In genomic region chr6:71427996-71428725, GRCm38 (mm10) we compare ENCODE assay signal across 34 mouse cellular contexts. TPM values are rescaled to one million over a fixed set of nuclear protein-coding genes. Genes with fewer than 3 reads are reported as not detected.
DNase-seq lines count a peak whose midpoint lies in the region; ATAC-seq and TF ChIP-seq lines count a peak whose summit lies in the region.
"Had no signal": no experiment of that assay in that cellular context is flagged by ENCODE, and none has a peak within 500 bp of the region (broad histone marks: within the 10 kb centered on the region; RNA-seq: fewer than 3 reads in every experiment).

No protein-coding gene starts in this region.

- WGBS in kidney, adult 2 months: 70% methylated on average over 4 of the region's 4 CpGs
- 79% methylated on average over 4 of the region's 4 CpGs for WGBS in kidney, embryonic 15.5 days
- 89% methylated on average over 4 of the region's 4 CpGs for WGBS in hindbrain, embryonic 16.5 days
- WGBS in midbrain, embryonic 15.5 days: 93% methylated on average over 4 of the region's 4 CpGs

- no peak for TF ChIP-seq CTCF in kidney, adult 2 months (conservative IDR thresholded peaks at IDR 0.05; ENCODE audit: insufficient read depth, insufficient read length, low read depth, low read length)

- no peak overlapping the region for H3K4me2 ChIP-seq in kidney, embryonic 15.5 days
- H3K4me2 ChIP-seq in hindbrain, embryonic 16.5 days (ENCODE audit: low read length): no peak overlapping the region
- no peak overlapping the region for H3K4me2 ChIP-seq in midbrain, embryonic 15.5 days
- H3K4me2 ChIP-seq: embryonic facial prominence, embryonic 13.5 days; forebrain, embryonic 12.5 days; forebrain, embryonic 15.5 days; heart, embryonic 12.5 days; heart, embryonic 15.5 days; hindbrain, embryonic 13.5 days had no signal

- H3K9me3 ChIP-seq in kidney, embryonic 15.5 days (replicated peaks): no peaks in the 10 kb centered on the region
- H3K9me3 ChIP-seq in hindbrain, embryonic 16.5 days (ENCODE audit: control insufficient read depth, low read length): no peaks in the 10 kb centered on the region
- no peaks in the 10 kb centered on the region for H3K9me3 ChIP-seq in midbrain, embryonic 15.5 days
- H3K9me3 ChIP-seq: embryonic facial prominence, embryonic 10.5 days; embryonic facial prominence, embryonic 13.5 days; forebrain, embryonic 12.5 days; forebrain, embryonic 15.5 days; G1E; heart, embryonic 12.5 days; heart, embryonic 15.5 days; hindbrain, embryonic 10.5 days; hindbrain, embryonic 13.5 days had no signal

- H3K4me1 ChIP-seq in kidney, adult 2 months (ENCODE audit: control insufficient read depth, insufficient read depth, low read length): peaks cover 6% of the 10 kb centered on the region; the same call in 1 of the 2 replicates
- H3K4me1 ChIP-seq in kidney, embryonic 15.5 days: no peaks in the 10 kb centered on the region
- no peaks in the 10 kb centered on the region for H3K4me1 ChIP-seq in hindbrain, embryonic 16.5 days (ENCODE audit: control insufficient read depth, insufficient read depth, low read depth, low read length)
- no peaks in the 10 kb centered on the region for H3K4me1 ChIP-seq in midbrain, embryonic 15.5 days
- H3K4me1 ChIP-seq: forebrain, embryonic 12.5 days; forebrain, embryonic 15.5 days; heart, embryonic 12.5 days; heart, embryonic 15.5 days; hindbrain, embryonic 10.5 days had no signal

- no peak for DNase-seq in frontal cortex, postnatal 10 days (ENCODE audit: low spot score in 2 of 2)
- DNase-seq in kidney, adult 2 months: peak; percentile 29
- DNase-seq in 3T3-L1 (ENCODE audit: low read depth, low spot score): peak; percentile 27
- DNase-seq in brain, adult 2 months (ENCODE audit: low read depth, low spot score): peak; percentile 58
- DNase-seq: adrenal gland, postnatal 10 days; adrenal gland, postnatal 36 days; B cell, adult 2 months; cerebellum, adult 11-12 months; cerebellum, adult 8-10 months; cerebellum, postnatal 10 days; cerebellum, postnatal 36 days; embryo, embryonic 11 days; gastrocnemius, postnatal 25 days; heart, postnatal 10 days; heart, postnatal 36 days had no signal

- no peak overlapping the region for H3K4me3 ChIP-seq in kidney, adult 2 months (ENCODE audit: insufficient read depth, low read depth, low read length)
- H3K4me3 ChIP-seq in kidney, embryonic 15.5 days (replicated peaks): no peak overlapping the region
- no peak overlapping the region for H3K4me3 ChIP-seq in hindbrain, embryonic 16.5 days (ENCODE audit: low read length)
- no peak overlapping the region for H3K4me3 ChIP-seq in midbrain, embryonic 15.5 days
- H3K4me3 ChIP-seq: embryonic facial prominence, embryonic 10.5 days; embryonic facial prominence, embryonic 13.5 days; erythroblast, embryonic 14.5 days; forebrain, embryonic 12.5 days; forebrain, embryonic 15.5 days; heart, embryonic 12.5 days; heart, embryonic 15.5 days; hindbrain, embryonic 10.5 days; hindbrain, embryonic 13.5 days had no signal

- no peak overlapping the region for H3K9ac ChIP-seq in kidney, embryonic 15.5 days
- H3K9ac ChIP-seq in hindbrain, embryonic 16.5 days (ENCODE audit: low read depth, low read length): no peak overlapping the region
- H3K9ac ChIP-seq in midbrain, embryonic 15.5 days: no peak overlapping the region
- H3K9ac ChIP-seq: embryonic facial prominence, embryonic 13.5 days; forebrain, embryonic 12.5 days; forebrain, embryonic 15.5 days; heart, embryonic 12.5 days; heart, embryonic 15.5 days; hindbrain, embryonic 13.5 days had no signal

- no peaks in the 10 kb centered on the region for H3K36me3 ChIP-seq in kidney, adult 2 months (ENCODE audit: control insufficient read depth, insufficient read depth, low read length)
- peaks cover 31% of the 10 kb centered on the region for H3K36me3 ChIP-seq in kidney, embryonic 15.5 days
- H3K36me3 ChIP-seq in hindbrain, embryonic 16.5 days (ENCODE audit: control insufficient read depth, insufficient read depth, low read length): peaks cover 4% of the 10 kb centered on the region
- 0 out of 2 replicates have a peak, but pooled peaks cover 6% of the 10 kb centered on the region for H3K36me3 ChIP-seq in midbrain, embryonic 15.5 days (replicated peaks)

- ATAC-seq in frontal cortex, adult (ENCODE audit: low TSS enrichment): peak; percentile 79
- no peak for ATAC-seq in kidney, embryonic 15.5 days (replicated peaks; ENCODE audit: low FRiP score)
- no peak for ATAC-seq in hindbrain, embryonic 16.5 days
- ATAC-seq in midbrain, embryonic 15.5 days (replicated peaks): no peak
- ATAC-seq: forebrain, embryonic 15.5 days; hindbrain, postnatal 0 days; inflammation-experienced regulatory T-cells, adult 6 months; intestine, embryonic 16.5 days had no signal

- H3K27me3 ChIP-seq in kidney, adult 2 months (replicated peaks; ENCODE audit: control insufficient read depth, insufficient read depth, low read length): no peaks in the 10 kb centered on the region
- no peaks in the 10 kb centered on the region for H3K27me3 ChIP-seq in kidney, embryonic 15.5 days
- H3K27me3 ChIP-seq in hindbrain, embryonic 16.5 days (replicated peaks; ENCODE audit: control insufficient read depth, insufficient read depth, low read length): no peaks in the 10 kb centered on the region
- no peaks in the 10 kb centered on the region for H3K27me3 ChIP-seq in midbrain, embryonic 15.5 days (replicated peaks)
- H3K27me3 ChIP-seq: CH12.LX; embryonic facial prominence, embryonic 13.5 days; forebrain, embryonic 12.5 days; forebrain, embryonic 15.5 days; heart, embryonic 12.5 days; heart, embryonic 15.5 days; hindbrain, embryonic 13.5 days had no signal

- TF ChIP-seq POLR2A in kidney, adult 2 months (IDR thresholded peaks at IDR 0.05; ENCODE audit: low read depth, low read length): no peak

- H3K27ac ChIP-seq in kidney, adult 2 months (ENCODE audit: insufficient read depth, low read depth, low read length): no peak overlapping the region
- H3K27ac ChIP-seq in kidney, embryonic 15.5 days: no peak overlapping the region
- no peak overlapping the region for H3K27ac ChIP-seq in hindbrain, embryonic 16.5 days (ENCODE audit: low read depth, low read length)
- no peak overlapping the region for H3K27ac ChIP-seq in midbrain, embryonic 15.5 days
- H3K27ac ChIP-seq: embryonic facial prominence, embryonic 10.5 days; embryonic facial prominence, embryonic 13.5 days; forebrain, embryonic 12.5 days; forebrain, embryonic 15.5 days; heart, embryonic 15.5 days; hindbrain, embryonic 10.5 days; hindbrain, embryonic 13.5 days; hindbrain, postnatal 0 days had no signal

RNA-seq across cellular contexts. Expression of gene Rmnd5a, which starts 12.3 kb away (rescaled TPM):
- 33.6 and 40.3 TPM in 2 replicates for polyA plus RNA-seq in kidney, adult 2 months (2012; rRNA removed)
- polyA plus RNA-seq in kidney, embryonic 15.5 days (2015; fragmentation: Nextera tagmentation; extraction: Ambion mirVana): 14.1 and 14.7 TPM in 2 replicates
- 7.7 and 8.1 TPM in 2 replicates for polyA plus RNA-seq in hindbrain, embryonic 16.5 days (2015; fragmentation: Nextera tagmentation; extraction: Ambion mirVana)
- polyA plus RNA-seq in midbrain, embryonic 15.5 days (2015; fragmentation: Nextera tagmentation; extraction: Ambion mirVana): 9.3 and 10.9 TPM in 2 replicates

RNA-seq across cellular contexts. Expression of gene Cd8a, which starts 54.9 kb away (rescaled TPM):
- polyA plus RNA-seq in kidney, adult 2 months (2012; rRNA removed): 1.3 and 4.7 TPM in 2 replicates
- 0.09 and 0.13 TPM in 2 replicates for polyA plus RNA-seq in kidney, embryonic 15.5 days (2015; fragmentation: Nextera tagmentation; extraction: Ambion mirVana)
- not detected in 2 replicates for polyA plus RNA-seq in hindbrain, embryonic 16.5 days (2015; fragmentation: Nextera tagmentation; extraction: Ambion mirVana)
- not detected in 2 replicates for polyA plus RNA-seq in midbrain, embryonic 15.5 days (2015; fragmentation: Nextera tagmentation; extraction: Ambion mirVana)
- polyA plus RNA-seq: cortical plate, adult 2 months; embryonic facial prominence, embryonic 10.5 days; embryonic facial prominence, embryonic 13.5 days; erythroblast, embryonic 14.5 days; forebrain, embryonic 12.5 days; forebrain, embryonic 15.5 days; G1E; heart, embryonic 12.5 days; heart, embryonic 15.5 days; hindbrain, embryonic 10.5 days; hindbrain, embryonic 13.5 days; hindbrain, postnatal 0 days; intestine, embryonic 16.5 days had no signal

Comparison
In these comparisons a context has a peak if more than half of its experiments do, and no peak if none do; other contexts are left out.
1. DNase-seq: peak in kidney, adult 2 months (single experiment), 3T3-L1 (single experiment) and brain, adult 2 months (single experiment); none in frontal cortex, postnatal 10 days (0 of 2).